Mouse (Mus musculus) bone marrow, adult 2 months (tissue): ENCODE measurements at regions not wholly inside any gene's neighbourhood (a gene's known extent, or its start where the extent isn't known, plus 50 kb on each side); places are given as distances from the start of the nearest gene placed in this dataset.

ENCODE experiments used
- H3K27ac ChIP-seq: fragments of 200-500 bp; 2 replicates; pipeline ENCODE4 v1.5.1; 2012; ENCODE audit warnings: low read depth, mild to moderate bottlenecking, control low read depth, inconsistent platforms, low read length; ENCODE audit not compliant: control insufficient read depth, poor library complexity, insufficient read depth
- H3K4me1 ChIP-seq: fragments of 200-500 bp; 2 replicates; pipeline ENCODE4 v1.6.1; 2011; ENCODE audit warnings: low read length; ENCODE audit not compliant: control insufficient read depth, insufficient read depth
- H3K4me3 ChIP-seq: fragments of 200-500 bp; replicated peaks from 2 replicates; pipeline ENCODE3; 2011; ENCODE audit warnings: mild to moderate bottlenecking, low read depth, low read length, control low read depth; ENCODE audit not compliant: control insufficient read depth
- CTCF ChIP-seq: fragments of 200-500 bp; IDR thresholded peaks from 2 replicates; pipeline ENCODE4 v1.5.1; 2011; ENCODE audit warnings: low read length, control low read depth; ENCODE audit not compliant: control insufficient read depth, insufficient read depth
- POLR2A ChIP-seq: fragments of 200-500 bp; IDR thresholded peaks from 2 replicates; pipeline ENCODE4 v1.6.1; 2011; ENCODE audit warnings: low read depth, mild to moderate bottlenecking, control low read depth, low read length, borderline replicate concordance; ENCODE audit not compliant: control insufficient read depth
- WGBS: fragments of 180-500 bp; shearing (Covaris S2); methylation state at CpG from one replicate; pipeline ENCODE4 v1.1.7; 2018; 5-methylcytosine and 5-hydroxymethylcytosine counted together

GRCm38 (mm10) chr6:54765715-54766114 lies 51.0 kb upstream of the Znrf2 start:
- Histone ChIP-seq H3K4me1 (no peaks in the 10 kb centered on the region; the same call in none of the 2 replicates), H3K27ac (no peak overlapping the region), H3K4me3 (no peak overlapping the region)
- 42% methylated on average over 2 of the region's 2 CpGs for WGBS
- TF ChIP-seq CTCF = no peak
- no peak for TF ChIP-seq POLR2A

GRCm38 (mm10) chr6:54766485-54767112 lies 50.1 kb upstream of the Znrf2 start:
- TF ChIP-seq POLR2A (no peak), CTCF (no peak)
- WGBS = 64% methylated on average over 5 of the region's 5 CpGs
- no peak overlapping the region for H3K27ac ChIP-seq
- no peaks in the 10 kb centered on the region for H3K4me1 ChIP-seq
- no peak overlapping the region for H3K4me3 ChIP-seq
